Mouse (Mus musculus) splenic B cell, adult 2 months (primary cell): Measurements from ENCODE around the gene Agfg1.
"Not testable (repeated sequence)": the region's sequence is repeated elsewhere in the genome, so short reads cannot be mapped to it uniquely, and the experiment has no call there.

ENCODE experiments used
- DNase-seq: peaks from one replicate; pipeline ENCODE4 v3.0.0-alpha.2; 2011; ENCODE audit warnings: low read depth, low spot score
- H3K27me3 ChIP-seq: 2 replicates; pipeline ENCODE4 v1.6.1; 2012; ENCODE audit warnings: mild to moderate bottlenecking, low read length, moderate library complexity, mixed read lengths; ENCODE audit not compliant: control insufficient read depth, poor library complexity, insufficient read depth, severe bottlenecking
- H3K36me3 ChIP-seq: 2 replicates; pipeline ENCODE4 v1.6.1; 2012; ENCODE audit warnings: mild to moderate bottlenecking, low read length, moderate library complexity, mixed read lengths; ENCODE audit not compliant: control insufficient read depth, poor library complexity, insufficient read depth, severe bottlenecking

Gene Agfg1

GRCm38 (mm10) chr1:82905886-82906285 lies 66.6 kb downstream of the Agfg1 start:
- no peak for DNase-seq
- Histone ChIP-seq H3K27me3 (no peaks in the 10 kb centered on the region), H3K36me3 (no peaks in the 10 kb centered on the region)

DNA sequence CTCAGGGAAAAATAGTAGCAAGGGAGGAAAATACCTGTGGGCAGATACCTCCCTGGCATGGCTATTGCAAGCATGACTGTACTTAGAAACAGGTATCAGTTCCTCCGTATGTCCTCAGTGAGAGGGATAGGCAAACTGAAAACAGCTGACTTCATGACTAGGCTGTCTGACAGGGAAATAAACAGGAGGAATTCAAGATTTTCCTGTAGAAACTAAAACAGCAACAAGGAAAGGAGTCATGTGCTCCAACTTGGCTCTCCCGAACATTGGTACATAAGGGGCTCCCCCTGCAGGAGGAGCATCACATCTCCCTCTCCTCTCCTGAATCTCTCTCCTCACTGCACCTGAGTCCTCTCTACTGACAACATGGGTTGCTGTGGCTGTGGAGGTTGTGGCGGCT lies 73.7 kb downstream of the Agfg1 start, which contains the start of gene A030005L19Rik:
A030005L19Rik (plus strand) TSS at position 301 of the 400 bp plus-strand sequence.
- Histone ChIP-seq H3K36me3 (no peaks in the 10 kb centered on the region), H3K27me3 (no peaks in the 10 kb centered on the region)
- DNase-seq = no peak

GRCm38 (mm10) chr1:82913434-82913833 lies 74.2 kb downstream of the Agfg1 start:
- not testable (repeated sequence) for DNase-seq, H3K27me3 ChIP-seq, H3K36me3 ChIP-seq

DNA sequence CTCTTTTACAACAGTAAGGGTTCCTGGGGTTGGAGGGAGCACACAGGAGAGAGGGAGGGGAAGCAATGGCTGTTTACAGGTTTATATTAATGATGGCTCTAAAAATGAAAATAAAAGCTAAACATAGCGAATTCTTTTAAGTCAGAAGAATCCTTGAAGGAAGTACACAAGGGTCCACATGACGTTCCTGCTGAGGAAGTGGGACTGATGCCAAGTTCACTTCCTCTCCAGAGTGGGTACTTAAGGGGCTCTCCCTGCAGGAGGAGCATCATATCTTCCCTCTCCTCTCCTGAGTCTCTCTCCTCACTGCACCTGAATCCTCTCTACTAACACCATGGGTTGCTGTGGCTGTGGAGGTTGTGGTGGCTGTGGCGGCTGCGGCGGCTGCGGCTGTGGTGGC lies 85.4 kb downstream of the Agfg1 start, which contains the start of gene A030014E15Rik:
A030014E15Rik (plus strand) TSS at position 268 of the 400 bp plus-strand sequence.
- no peak for DNase-seq
- Histone ChIP-seq H3K27me3 (no peaks in the 10 kb centered on the region), H3K36me3 (no peaks in the 10 kb centered on the region)

DNA sequence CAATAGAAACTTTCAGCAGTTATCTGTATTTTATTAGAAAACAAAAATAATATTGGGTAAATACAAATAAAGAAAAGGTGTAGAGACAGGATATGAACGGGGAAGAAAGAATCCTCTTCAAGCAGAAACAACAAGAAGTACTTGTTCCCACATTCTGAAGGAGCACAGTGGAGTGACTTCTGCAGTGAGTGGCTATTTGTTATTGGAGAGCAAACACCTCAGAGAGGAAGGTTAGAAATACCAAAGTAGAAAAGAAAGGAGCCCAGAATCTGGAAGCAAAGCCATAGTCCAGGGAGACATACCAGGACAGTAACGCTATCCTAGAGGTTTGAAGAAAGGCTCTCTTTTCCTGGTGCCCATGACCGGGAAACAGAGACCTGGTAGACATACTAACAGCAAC lies 91.3 kb downstream of the Agfg1 start:
- not testable (repeated sequence) for DNase-seq, H3K36me3 ChIP-seq, H3K27me3 ChIP-seq

- not testable (repeated sequence) for DNase-seq
Observed at GRCm38 (mm10) chr1:82931326-82931725, 92.0 kb downstream of the Agfg1 start, which contains the start of gene Gm6217. Gene Gm6217 (minus strand): TSS chr1:82931399.

GRCm38 (mm10) chr1:82938666-82939065 lies 99.4 kb downstream of the Agfg1 start:
- H3K27me3 ChIP-seq = no peaks in the 10 kb centered on the region
- no peak for DNase-seq
- H3K36me3 ChIP-seq = no peaks in the 10 kb centered on the region

More at GRCm38 (mm10) chr1:82931326-82931725, 92.0 kb downstream of the Agfg1 start, which contains the start of gene Gm6217:
- not testable (repeated sequence) for H3K36me3 ChIP-seq, H3K27me3 ChIP-seq

- DNase-seq, H3K27me3 ChIP-seq, H3K36me3 ChIP-seq: not testable (repeated sequence)
Observed at GRCm38 (mm10) chr1:82942505-82942904, 103.2 kb downstream of the Agfg1 start.

DNA sequence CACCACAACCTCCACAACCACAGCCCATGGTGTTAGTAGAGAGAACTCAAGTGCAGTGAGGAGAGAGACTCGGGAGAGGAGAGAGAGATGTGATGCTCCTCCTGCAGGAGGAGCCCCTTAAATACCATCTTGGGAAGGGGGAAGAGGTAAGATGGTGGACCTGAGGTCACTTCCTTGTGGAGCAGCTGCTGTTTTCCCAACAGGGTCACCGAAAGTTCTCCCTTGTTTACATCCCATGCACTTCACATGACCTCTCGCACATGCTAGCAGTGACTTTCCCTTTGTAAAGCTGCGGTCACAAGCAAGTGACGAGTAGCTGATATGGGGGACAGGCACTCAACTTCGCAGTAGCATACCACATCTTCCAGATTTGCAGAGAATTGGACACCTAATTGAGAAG lies 104.0 kb downstream of the Agfg1 start, which contains the start of gene A030003K21Rik:
A030003K21Rik (minus strand) TSS at position 94 of the 400 bp plus-strand sequence.
- not testable (repeated sequence) for DNase-seq, H3K36me3 ChIP-seq, H3K27me3 ChIP-seq

GRCm38 (mm10) chr1:82946029-82946428 lies 106.7 kb downstream of the Agfg1 start:
- not testable (repeated sequence) for DNase-seq, H3K27me3 ChIP-seq

GRCm38 (mm10) chr1:82948601-82949000 lies 109.3 kb downstream of the Agfg1 start:
- no peaks in the 10 kb centered on the region for H3K27me3 ChIP-seq
- DNase-seq = no peak
- H3K36me3 ChIP-seq = no peaks in the 10 kb centered on the region

More at GRCm38 (mm10) chr1:82946029-82946428, 106.7 kb downstream of the Agfg1 start:
- not testable (repeated sequence) for H3K36me3 ChIP-seq
